Mouse (Mus musculus) liver, embryonic 12.5 days (tissue): Measurements from ENCODE around the gene Tsacc. TPM values are rescaled to one million over a fixed set of nuclear protein-coding genes. Genes with fewer than 3 reads are reported as not detected.

Experiments used
- ATAC-seq: fragments of 200-750 bp; cut with Nextera tagmentation; 2 replicates; pipeline ENCODE4 v1.8.0; 2017; ENCODE audit warnings: moderate number of reproducible peaks, mild to moderate bottlenecking, moderate library complexity
- H3K27ac ChIP-seq: fragments of 300-500 bp; sonication (generic); 2 replicates; pipeline ENCODE4 v1.5.1; 2016; ENCODE audit warnings: mild to moderate bottlenecking
- H3K27me3 ChIP-seq: fragments of 300-500 bp; sonication (generic); replicated peaks from 2 replicates; pipeline ENCODE4 v1.6.1; 2016; ENCODE audit warnings: mild to moderate bottlenecking, moderate library complexity
- H3K36me3 ChIP-seq: fragments of 300-500 bp; sonication (generic); 2 replicates; pipeline ENCODE4 v1.6.1; 2016; ENCODE audit warnings: mild to moderate bottlenecking, moderate library complexity
- H3K4me1 ChIP-seq: fragments of 300-500 bp; sonication (generic); 2 replicates; pipeline ENCODE4 v1.6.1; 2016
- H3K4me2 ChIP-seq: fragments of 300-500 bp; sonication (generic); 2 replicates; pipeline ENCODE4 v1.6.1; 2016; ENCODE audit warnings: mild to moderate bottlenecking, moderate library complexity
- H3K4me3 ChIP-seq: fragments of 300-500 bp; sonication (generic); 2 replicates; pipeline ENCODE4 v1.5.1; 2016; ENCODE audit warnings: mild to moderate bottlenecking, moderate library complexity
- H3K9ac ChIP-seq: fragments of 300-500 bp; sonication (generic); 2 replicates; pipeline ENCODE4 v1.6.1; 2016; ENCODE audit warnings: mild to moderate bottlenecking, moderate library complexity
- H3K9me3 ChIP-seq: fragments of 300-500 bp; sonication (generic); replicated peaks from 2 replicates; pipeline ENCODE4 v1.6.1; 2016; ENCODE audit warnings: mild to moderate bottlenecking, moderate library complexity
- WGBS: fragments of 180-500 bp; shearing (Covaris S2); methylation state at CpG from one replicate; pipeline ENCODE4 v1.1.7; 2016; ENCODE audit not compliant: insufficient replicate concordance; 5-methylcytosine and 5-hydroxymethylcytosine counted together
- polyA plus RNA-seq: library from polyadenylated mRNA; unstranded; fragments of >200 nt; fragmentation: Nextera tagmentation; extraction: Ambion mirVana; gene quantifications from 2 replicates; pipeline ENCODE4 v1.2.1, GENCODE M21; 2016

Tsacc gene
- polyA plus RNA-seq, 1 experiment from 2014 or later: 10.4 TPM

DNA sequence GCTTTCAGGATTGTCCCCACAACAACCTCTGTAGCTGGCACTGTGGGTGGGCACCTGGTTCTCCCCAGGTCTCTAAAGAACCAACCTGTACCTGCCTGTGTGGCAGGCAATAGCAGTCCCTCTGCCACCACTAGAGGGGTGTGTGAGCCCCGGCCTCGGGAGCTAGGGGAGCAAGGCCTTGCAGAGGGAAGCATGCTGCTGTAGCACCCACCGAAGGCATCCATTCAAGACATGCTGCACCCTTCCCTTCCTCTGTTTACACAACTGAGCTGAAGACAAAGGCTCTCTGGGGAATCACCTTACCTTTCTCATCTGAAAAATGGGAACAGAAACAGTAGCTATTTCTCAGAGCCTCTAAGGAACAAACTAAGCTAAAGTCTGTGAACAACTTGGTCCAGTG, 61.6 kb downstream of the Tsacc start:
- Histone ChIP-seq H3K27ac (no peak overlapping the region), H3K4me2 (no peak overlapping the region), H3K4me1 (0 out of 2 replicates have a peak, but pooled peaks cover 3% of the 10 kb centered on the region), H3K9me3 (no peaks in the 10 kb centered on the region), H3K9ac (no peak overlapping the region), H3K4me3 (no peak overlapping the region), H3K36me3 (no peaks in the 10 kb centered on the region), H3K27me3 (peaks cover 99% of the 10 kb centered on the region)
- no peak for ATAC-seq
- 6% methylated on average over 3 of the region's 3 CpGs for WGBS

DNA sequence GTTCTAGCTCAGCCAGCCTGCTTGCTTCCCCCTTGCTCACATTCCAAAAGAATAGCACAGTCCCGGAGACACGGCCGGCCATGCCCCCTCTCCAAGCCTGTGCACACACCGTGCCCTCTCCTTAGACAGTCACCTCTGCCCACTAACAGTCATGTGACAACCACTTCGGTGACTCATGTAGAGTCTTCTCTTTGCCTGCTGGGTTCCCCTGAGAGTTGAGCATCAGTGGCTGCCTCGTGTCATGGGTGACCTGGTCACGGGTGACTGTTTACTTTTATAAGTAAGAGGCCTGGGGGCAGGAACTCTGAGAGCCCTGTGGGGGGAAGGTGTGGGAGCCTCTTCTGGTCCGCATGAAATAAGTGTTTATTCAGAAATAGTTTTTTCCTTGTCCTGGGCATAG, 62.8 kb downstream of the Tsacc start:
- WGBS: 62% methylated on average over 8 of the region's 8 CpGs
- Histone ChIP-seq H3K4me1 (0 out of 2 replicates have a peak, but pooled peaks cover 3% of the 10 kb centered on the region), H3K27me3 (peaks cover 99% of the 10 kb centered on the region), H3K9ac (no peak overlapping the region), H3K27ac (no peak overlapping the region), H3K4me3 (no peak overlapping the region), H3K4me2 (no peak overlapping the region), H3K9me3 (no peaks in the 10 kb centered on the region), H3K36me3 (no peaks in the 10 kb centered on the region)
- no peak for ATAC-seq

DNA sequence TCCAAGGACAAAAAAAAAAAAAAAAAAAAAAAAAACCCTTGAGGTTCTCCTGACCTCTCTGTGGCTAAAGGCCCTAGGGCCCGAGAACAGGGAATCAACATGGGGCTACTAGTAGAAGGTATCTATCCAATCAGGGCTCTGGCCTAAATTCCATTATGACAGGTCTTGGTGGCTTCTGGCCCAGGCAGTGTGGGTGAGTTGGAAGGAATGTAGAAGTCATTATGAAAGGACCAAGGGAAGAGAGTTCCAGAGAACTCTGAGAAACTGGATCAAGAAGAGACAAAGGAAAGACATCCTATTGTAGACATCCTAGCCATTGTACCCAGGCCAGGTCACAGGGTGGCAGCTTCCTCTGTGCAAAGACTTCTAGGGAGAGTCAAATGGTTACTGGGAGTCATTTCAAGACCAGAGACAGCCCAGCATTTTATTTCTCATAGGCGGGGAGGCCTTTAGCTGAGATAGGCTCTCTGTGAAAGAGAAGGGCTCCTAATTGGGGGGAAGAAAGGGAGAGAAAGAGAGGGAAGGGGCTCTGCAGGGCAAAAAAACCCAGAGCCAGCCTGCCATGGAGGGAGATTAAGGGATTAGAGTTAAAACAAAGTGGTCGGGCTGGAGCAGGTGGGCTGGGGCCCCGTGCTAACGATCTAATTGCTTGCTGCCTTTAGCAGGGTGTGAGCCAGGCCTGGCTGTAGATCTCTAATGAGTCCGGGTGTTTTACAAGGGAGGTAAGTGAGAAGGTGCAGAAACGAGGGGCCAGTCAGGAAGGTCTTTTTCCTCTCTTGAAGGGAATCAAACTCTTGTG, 63.7 kb downstream of the Tsacc start:
- no peak overlapping the region for H3K4me2 ChIP-seq
- 22% methylated on average over 7 of the region's 7 CpGs for WGBS
- H3K9ac ChIP-seq: no peak overlapping the region
- ATAC-seq: no peak
- no peak overlapping the region for H3K4me3 ChIP-seq
- H3K27me3 ChIP-seq: peaks cover 99% of the 10 kb centered on the region
- H3K9me3 ChIP-seq: no peaks in the 10 kb centered on the region
- H3K4me1 ChIP-seq: 0 out of 2 replicates have a peak, but pooled peaks cover 3% of the 10 kb centered on the region
- H3K27ac ChIP-seq: no peak overlapping the region
- no peaks in the 10 kb centered on the region for H3K36me3 ChIP-seq

Other genes with a start within 250 kb of the Tsacc start
- 72.1 TPM in 2 replicates for gene Naxe, start 238.5 kb downstream of the Tsacc start, polyA plus RNA-seq
- gene Ttc24, start 218.7 kb downstream of the Tsacc start, polyA plus RNA-seq: not detected in 2 replicates
- 11.2 and 11.8 TPM in 2 replicates for gene Iqgap3, start 215.0 kb downstream of the Tsacc start, polyA plus RNA-seq
- 12.1 and 13.6 TPM in 2 replicates for gene Mef2d, start 154.6 kb downstream of the Tsacc start, polyA plus RNA-seq
- 14.5 and 16.0 TPM in 2 replicates for gene Rhbg, start 42.3 kb downstream of the Tsacc start, polyA plus RNA-seq
- gene Gm38392, start 9.8 kb downstream of the Tsacc start, polyA plus RNA-seq: 0.20 TPM in 1 of 2 replicates, not detected in the other
- 448 and 488 TPM in 2 replicates for gene Cct3, start 117 bp upstream of the Tsacc start, polyA plus RNA-seq
- 93.8 and 96.4 TPM in 2 replicates for gene Glmp, start 28.0 kb upstream of the Tsacc start, polyA plus RNA-seq
- 1.6 and 2.0 TPM in 2 replicates for gene Tmem79, start 39.1 kb upstream of the Tsacc start, polyA plus RNA-seq
- gene Smg5, start 39.3 kb upstream of the Tsacc start, polyA plus RNA-seq: 56.1 and 58.8 TPM in 2 replicates
- 9.2 and 10.0 TPM in 2 replicates for gene Paqr6, start 67.6 kb upstream of the Tsacc start, polyA plus RNA-seq
- gene Bglap3, start 75.7 kb upstream of the Tsacc start, polyA plus RNA-seq: 0.11 and 0.13 TPM in 2 replicates
- gene Bglap2, start 81.7 kb upstream of the Tsacc start, polyA plus RNA-seq: not detected in 2 replicates
- gene Bglap, start 87.5 kb upstream of the Tsacc start, polyA plus RNA-seq: not detected in 2 replicates
- gene Pmf1, start 113.3 kb upstream of the Tsacc start, polyA plus RNA-seq: 104 and 115 TPM in 2 replicates
- 14.0 and 14.9 TPM in 2 replicates for gene Slc25a44, start 128.1 kb upstream of the Tsacc start, polyA plus RNA-seq
- 14.4 and 17.6 TPM in 2 replicates for gene Sema4a, start 164.2 kb upstream of the Tsacc start, polyA plus RNA-seq
- gene Lmna, start 213.0 kb upstream of the Tsacc start, polyA plus RNA-seq: 189 TPM in 2 replicates
- gene Mex3a, start 235.4 kb upstream of the Tsacc start, polyA plus RNA-seq: 2.8 and 3.1 TPM in 2 replicates